Mouse (Mus musculus): ENCODE data around the gene Nptn.

Gene Nptn

GRCm38 (mm10) chr9:58690701-58691100 is 108.7 kb downstream of the Nptn start:
- no peak for DNase-seq (ENCODE audit: low read depth, low spot score)

GRCm38 (mm10) chr9:58691471-58691870 is 109.4 kb downstream of the Nptn start:
- DNase-seq (ENCODE audit: low read depth, low spot score), result no peak

- DNase-seq (ENCODE audit: low read depth, low spot score), result no peak
Observed at GRCm38 (mm10) chr9:58698486-58698885, 116.4 kb downstream of the Nptn start.

GRCm38 (mm10) chr9:58701751-58702150 is 119.7 kb downstream of the Nptn start:
- DNase-seq (ENCODE audit: low read depth, low spot score), result no peak

- DNase-seq (ENCODE audit: low read depth, low spot score), result no peak
Observed at GRCm38 (mm10) chr9:58703766-58704165, 121.7 kb downstream of the Nptn start.

- no peak for DNase-seq (ENCODE audit: low read depth, low spot score)
Observed at GRCm38 (mm10) chr9:58706024-58706423, 124.0 kb downstream of the Nptn start.

All from A20 (cell line).